Mouse (Mus musculus) embryonic facial prominence, embryonic 15.5 days (tissue): ENCODE results near the gene Urad. TPM values are rescaled to one million over a fixed set of nuclear protein-coding genes. Genes with fewer than 3 reads are reported as not detected.

Experiments
- microRNA-seq: library from miRNA; unstranded; fragments of <30 nt; microRNA quantifications from one replicate; pipeline ENCODE4, GENCODE M21; 2016; ENCODE audit warnings: borderline number of aligned reads
- polyA plus RNA-seq: library from polyadenylated mRNA; unstranded; fragments of >200 nt; fragmentation: Nextera tagmentation; extraction: Ambion mirVana; gene quantifications from 2 replicates; pipeline ENCODE4 v1.2.1, GENCODE M21; 2015

The Urad gene
- polyA plus RNA-seq, 1 experiment from 2014 or later: not detected

Small RNA genes within 50 kb of the gene (microRNA-seq; reads per million reads assigned to microRNA genes)
- not detected for gene Mir7k

Other genes with a start within 250 kb of the Urad start
- gene Lnx2, start 245.9 kb downstream of the Urad start, polyA plus RNA-seq: 14.8 and 17.2 TPM in 2 replicates
- gene Polr1d, start 245.4 kb downstream of the Urad start, polyA plus RNA-seq: 139 and 142 TPM in 2 replicates
- gene Gsx1, start 133.7 kb downstream of the Urad start, polyA plus RNA-seq: not detected in 2 replicates
- not detected in 2 replicates for gene Pdx1, start 52.5 kb downstream of the Urad start, polyA plus RNA-seq
- not detected in 2 replicates for gene Cdx2, start 15.2 kb downstream of the Urad start, polyA plus RNA-seq
- 0.12 and 0.17 TPM in 2 replicates for gene Flt3, start 78.0 kb upstream of the Urad start, polyA plus RNA-seq
- gene Pan3, start 107.7 kb upstream of the Urad start, polyA plus RNA-seq: 75.8 and 78.9 TPM in 2 replicates